Comparison of ENCODE assay signal across 11 mouse cellular contexts in genomic region chr2:106182051-106182450, GRCm38 (mm10).
DNase-seq lines count a peak whose midpoint lies in the region; ATAC-seq and TF ChIP-seq lines count a peak whose summit lies in the region.
"Had no signal": no experiment of that assay in that cellular context is flagged by ENCODE, and none has a peak within 500 bp of the region (broad histone marks: within the 10 kb centered on the region; RNA-seq: fewer than 3 reads in every experiment).

No protein-coding gene starts in this region.

- no peak for TF ChIP-seq EP300 in liver, postnatal 0 days (IDR thresholded peaks at IDR 0.05; ENCODE audit: low read depth)

- H3K9ac ChIP-seq in heart, embryonic 12.5 days: no peak overlapping the region
- no peak overlapping the region for H3K9ac ChIP-seq in hindbrain, embryonic 13.5 days
- H3K9ac ChIP-seq in midbrain, postnatal 0 days (replicated peaks; ENCODE audit: low read length, poor library complexity, severe bottlenecking): no peak overlapping the region
- H3K9ac ChIP-seq in liver, postnatal 0 days (replicated peaks): no peak overlapping the region

- intact Hi-C loops in gastrocnemius, postnatal 14 days (cut with DNase I; ENCODE audit: low total_unique reads): no loop called here

- ATAC-seq in heart, embryonic 12.5 days (ENCODE audit: insufficient number of reproducible peaks, low FRiP score): no peak
- peak; percentile 88 for ATAC-seq in hindbrain, embryonic 13.5 days (ENCODE audit: low FRiP score)
- peak; percentile 94 for ATAC-seq in midbrain, postnatal 0 days (ENCODE audit: low FRiP score)
- ATAC-seq in liver, postnatal 0 days: no peak

- H3K27ac ChIP-seq in heart, embryonic 12.5 days (ENCODE audit: poor library complexity, severe bottlenecking): no peak overlapping the region
- H3K27ac ChIP-seq in embryonic facial prominence, embryonic 10.5 days (replicated peaks): no peak overlapping the region
- H3K27ac ChIP-seq in hindbrain, embryonic 13.5 days: no peak overlapping the region
- H3K27ac ChIP-seq in midbrain, postnatal 0 days (ENCODE audit: low read depth, low read length): no peak overlapping the region
- H3K27ac ChIP-seq in liver, postnatal 0 days (ENCODE audit: low read depth): no peak overlapping the region

- no peak overlapping the region for H3K4me3 ChIP-seq in heart, embryonic 12.5 days
- peak overlapping the region; percentile 28 for H3K4me3 ChIP-seq in embryonic facial prominence, embryonic 10.5 days
- peak overlapping the region; percentile 20 for H3K4me3 ChIP-seq in hindbrain, embryonic 13.5 days
- H3K4me3 ChIP-seq in midbrain, postnatal 0 days (ENCODE audit: low read depth, low read length): peak overlapping the region; percentile 16; the same call in 1 of the 2 replicates
- H3K4me3 ChIP-seq in liver, postnatal 0 days (ENCODE audit: low read depth, low read length): no peak overlapping the region

- H3K4me1 ChIP-seq in heart, embryonic 12.5 days (replicated peaks): no peaks in the 10 kb centered on the region
- peaks cover 5% of the 10 kb centered on the region for H3K4me1 ChIP-seq in embryonic facial prominence, embryonic 10.5 days
- peaks cover 9% of the 10 kb centered on the region; the same call in 1 of the 2 replicates for H3K4me1 ChIP-seq in hindbrain, embryonic 13.5 days (replicated peaks)
- no peaks in the 10 kb centered on the region for H3K4me1 ChIP-seq in midbrain, postnatal 0 days (ENCODE audit: insufficient read depth, low read length)
- no peaks in the 10 kb centered on the region for H3K4me1 ChIP-seq in liver, postnatal 0 days (ENCODE audit: insufficient read depth)

- no peaks in the 10 kb centered on the region for H3K36me3 ChIP-seq in heart, embryonic 12.5 days
- no peaks in the 10 kb centered on the region for H3K36me3 ChIP-seq in embryonic facial prominence, embryonic 10.5 days (replicated peaks)
- no peaks in the 10 kb centered on the region for H3K36me3 ChIP-seq in hindbrain, embryonic 13.5 days
- no peaks in the 10 kb centered on the region for H3K36me3 ChIP-seq in midbrain, postnatal 0 days (ENCODE audit: insufficient read depth, low read length)
- no peaks in the 10 kb centered on the region for H3K36me3 ChIP-seq in liver, postnatal 0 days (replicated peaks; ENCODE audit: insufficient read depth, low read length)

- 13% methylated on average over 9 of the region's 10 CpGs for WGBS in heart, embryonic 12.5 days
- WGBS in embryonic facial prominence, embryonic 10.5 days: 8% methylated on average over 9 of the region's 10 CpGs
- WGBS in hindbrain, embryonic 13.5 days: 3% methylated on average over 8 of the region's 10 CpGs
- WGBS in midbrain, postnatal 0 days: 9% methylated on average over 9 of the region's 10 CpGs
- WGBS in liver, postnatal 0 days (ENCODE audit: insufficient replicate concordance): 14% methylated on average over 9 of the region's 10 CpGs

- no peak for TF ChIP-seq CTCF in midbrain, postnatal 0 days (IDR thresholded peaks at IDR 0.05)
- TF ChIP-seq CTCF in liver, postnatal 0 days (IDR thresholded peaks at IDR 0.05; ENCODE audit: low read depth): no peak

- H3K27me3 ChIP-seq in heart, embryonic 12.5 days (replicated peaks): peaks cover 13% of the 10 kb centered on the region
- H3K27me3 ChIP-seq in embryonic facial prominence, embryonic 10.5 days (replicated peaks; ENCODE audit: low read depth, poor library complexity, severe bottlenecking): peaks cover 18% of the 10 kb centered on the region; the same call in 1 of the 2 replicates
- 0 out of 2 replicates have a peak, but pooled peaks cover 1% of the 10 kb centered on the region for H3K27me3 ChIP-seq in hindbrain, embryonic 13.5 days
- no peaks in the 10 kb centered on the region for H3K27me3 ChIP-seq in midbrain, postnatal 0 days (ENCODE audit: insufficient read depth, low read length)
- H3K27me3 ChIP-seq in liver, postnatal 0 days (ENCODE audit: insufficient read depth, low read length): no peaks in the 10 kb centered on the region

- no peak for DNase-seq in heart, adult 8-10 months (ENCODE audit: low spot score)
- peak; percentile 10 for DNase-seq in embryonic facial prominence, embryonic 10.5 days (ENCODE audit: low spot score)
- DNase-seq in midbrain, postnatal 0 days (ENCODE audit: low spot score): peak; percentile 85
- DNase-seq in Muller cell, postnatal 12 days (ENCODE audit: inconsistent ontology term): no peak
- no peak for DNase-seq in gastrocnemius, postnatal 14 days
- DNase-seq in liver, postnatal 0 days: no peak
- DNase-seq: kidney, adult 8-10 months; lung, adult 18-20 months; right cerebral cortex, postnatal 25 days had no signal

- no peaks in the 10 kb centered on the region for H3K9me3 ChIP-seq in heart, embryonic 12.5 days (replicated peaks)
- H3K9me3 ChIP-seq in embryonic facial prominence, embryonic 10.5 days: no peaks in the 10 kb centered on the region
- no peaks in the 10 kb centered on the region for H3K9me3 ChIP-seq in hindbrain, embryonic 13.5 days
- H3K9me3 ChIP-seq in midbrain, postnatal 0 days (ENCODE audit: low read length): no peaks in the 10 kb centered on the region
- H3K9me3 ChIP-seq in liver, postnatal 0 days (ENCODE audit: low read length): no peaks in the 10 kb centered on the region

- peak overlapping the region; percentile 37 for H3K4me2 ChIP-seq in heart, embryonic 12.5 days
- peak overlapping the region; percentile 45 for H3K4me2 ChIP-seq in hindbrain, embryonic 13.5 days
- H3K4me2 ChIP-seq in midbrain, postnatal 0 days (ENCODE audit: low read depth, low read length, poor library complexity, severe bottlenecking): peak overlapping the region; percentile 44
- H3K4me2 ChIP-seq in liver, postnatal 0 days (ENCODE audit: low read depth, low read length): no peak overlapping the region

Comparison
In these comparisons a context has a peak if more than half of its experiments do, and no peak if none do; other contexts are left out.
1. ATAC-seq: peak in hindbrain, embryonic 13.5 days (single experiment) and midbrain, postnatal 0 days (single experiment); none in heart, embryonic 12.5 days (single experiment) and liver, postnatal 0 days (single experiment).
2. H3K4me3 ChIP-seq: peak in embryonic facial prominence, embryonic 10.5 days (single experiment), hindbrain, embryonic 13.5 days (single experiment) and midbrain, postnatal 0 days (single experiment); none in heart, embryonic 12.5 days (single experiment) and liver, postnatal 0 days (single experiment).
3. DNase-seq: peak in embryonic facial prominence, embryonic 10.5 days (single experiment) and midbrain, postnatal 0 days (single experiment); none in heart, adult 8-10 months (single experiment), Muller cell, postnatal 12 days (single experiment), gastrocnemius, postnatal 14 days (single experiment) and liver, postnatal 0 days (single experiment).